Comparison of ENCODE assay signal across 12 mouse cellular contexts in genomic region chr8:123100288-123100687, GRCm38 (mm10). TPM values are rescaled to one million over a fixed set of nuclear protein-coding genes. Genes with fewer than 3 reads are reported as not detected.
A peak's percentile ranks its signal among the peaks of the same experiment; 100 is the strongest.
DNase-seq lines count a peak whose midpoint lies in the region; ATAC-seq and TF ChIP-seq lines count a peak whose summit lies in the region.
"Had no signal": no experiment of that assay in that cellular context is flagged by ENCODE, and none has a peak within 500 bp of the region (broad histone marks: within the 10 kb centered on the region; RNA-seq: fewer than 3 reads in every experiment).

No protein-coding gene starts in this region.

- no peak overlapping the region for H3K4me3 ChIP-seq in kidney, adult 2 months (ENCODE audit: insufficient read depth, low read depth, low read length)
- no peak overlapping the region for H3K4me3 ChIP-seq in embryonic facial prominence, embryonic 10.5 days
- no peak overlapping the region for H3K4me3 ChIP-seq in liver, embryonic 16.5 days (ENCODE audit: low read depth, low read length)
- no peak overlapping the region for H3K4me3 ChIP-seq in heart, adult 2 months
- H3K4me3 ChIP-seq: hindbrain, embryonic 15.5 days had no signal

- WGBS in kidney, adult 2 months: 53% methylated on average over 8 of the region's 8 CpGs
- WGBS in embryonic facial prominence, embryonic 10.5 days: 34% methylated on average over 8 of the region's 8 CpGs
- WGBS in liver, embryonic 16.5 days (ENCODE audit: insufficient replicate concordance): 42% methylated on average over 8 of the region's 8 CpGs
- WGBS in heart, adult 2 months: 47% methylated on average over 8 of the region's 8 CpGs

- no peak for TF ChIP-seq EP300 in heart, adult 2 months (IDR thresholded peaks at IDR 0.05; ENCODE audit: insufficient read depth, low read depth, low read length)

- no peak for ATAC-seq in liver, embryonic 16.5 days (ENCODE audit: low read depth)

- H3K27ac ChIP-seq in kidney, adult 2 months (ENCODE audit: insufficient read depth, low read depth, low read length): peak overlapping the region; percentile 34
- peak overlapping the region; percentile 35; the same call in 1 of the 2 replicates for H3K27ac ChIP-seq in embryonic facial prominence, embryonic 10.5 days (replicated peaks)
- peak overlapping the region; percentile 58 for H3K27ac ChIP-seq in liver, embryonic 16.5 days (ENCODE audit: low read length)
- no peak overlapping the region for H3K27ac ChIP-seq in heart, adult 2 months
- H3K27ac ChIP-seq: hindbrain, embryonic 15.5 days had no signal

- no peaks in the 10 kb centered on the region for H3K9me3 ChIP-seq in embryonic facial prominence, embryonic 10.5 days
- no peaks in the 10 kb centered on the region for H3K9me3 ChIP-seq in liver, embryonic 16.5 days (replicated peaks; ENCODE audit: control insufficient read depth, low read length)
- H3K9me3 ChIP-seq: hindbrain, embryonic 15.5 days had no signal

- H3K36me3 ChIP-seq in kidney, adult 2 months (ENCODE audit: control insufficient read depth, insufficient read depth, low read length): peaks cover 6% of the 10 kb centered on the region; the same call in 1 of the 2 replicates
- peaks cover 57% of the 10 kb centered on the region for H3K36me3 ChIP-seq in embryonic facial prominence, embryonic 10.5 days (replicated peaks)
- H3K36me3 ChIP-seq in liver, embryonic 16.5 days (ENCODE audit: control insufficient read depth, insufficient read depth): peaks cover 21% of the 10 kb centered on the region
- H3K36me3 ChIP-seq in heart, adult 2 months (ENCODE audit: control insufficient read depth, insufficient read depth, low read length): peaks cover 9% of the 10 kb centered on the region

- no peak overlapping the region for H3K9ac ChIP-seq in liver, embryonic 16.5 days (ENCODE audit: low read depth, low read length)
- no peak overlapping the region for H3K9ac ChIP-seq in heart, adult 2 months (ENCODE audit: low read depth, low read length)
- H3K9ac ChIP-seq: hindbrain, embryonic 15.5 days had no signal

- 0 out of 2 replicates have a peak, but pooled peaks cover 1% of the 10 kb centered on the region for H3K79me2 ChIP-seq in heart, adult 2 months (replicated peaks; ENCODE audit: control insufficient read depth, insufficient read depth, low read length)

- no peaks in the 10 kb centered on the region for H3K27me3 ChIP-seq in kidney, adult 2 months (replicated peaks; ENCODE audit: control insufficient read depth, insufficient read depth, low read length)
- no peaks in the 10 kb centered on the region for H3K27me3 ChIP-seq in embryonic facial prominence, embryonic 10.5 days (replicated peaks; ENCODE audit: low read depth, poor library complexity, severe bottlenecking)
- no peaks in the 10 kb centered on the region for H3K27me3 ChIP-seq in liver, embryonic 16.5 days (ENCODE audit: control insufficient read depth, insufficient read depth, low read depth, low read length)
- H3K27me3 ChIP-seq in heart, adult 2 months (ENCODE audit: control insufficient read depth, insufficient read depth, low read length): no peaks in the 10 kb centered on the region
- H3K27me3 ChIP-seq: CH12.LX; hindbrain, embryonic 15.5 days had no signal

- intact Hi-C loops in heart, adult 2 months (cut with DNase I): loop anchor here (2.0 to 10.0 kb wide), 3 partner anchors 57 to 265 kb away; partner anchors contain the start of gene Ankrd11

- peaks cover 9% of the 10 kb centered on the region; the same call in 1 of the 2 replicates for H3K4me1 ChIP-seq in kidney, adult 2 months (ENCODE audit: control insufficient read depth, insufficient read depth, low read length)
- peaks cover 22% of the 10 kb centered on the region for H3K4me1 ChIP-seq in embryonic facial prominence, embryonic 10.5 days
- peaks cover 12% of the 10 kb centered on the region for H3K4me1 ChIP-seq in liver, embryonic 16.5 days (ENCODE audit: control insufficient read depth, low read depth, low read length)
- peaks cover 2% of the 10 kb centered on the region; the same call in 1 of the 2 replicates for H3K4me1 ChIP-seq in heart, adult 2 months (ENCODE audit: control insufficient read depth, insufficient read depth, low read length)

- no peak for TF ChIP-seq CTCF in kidney, adult 2 months (conservative IDR thresholded peaks at IDR 0.05; ENCODE audit: insufficient read depth, insufficient read length, low read depth, low read length)
- no peak for TF ChIP-seq CTCF in heart, adult 2 months (IDR thresholded peaks at IDR 0.05)

- no peak for TF ChIP-seq POLR2A in kidney, adult 2 months (IDR thresholded peaks at IDR 0.05; ENCODE audit: low read depth, low read length)
- no peak for TF ChIP-seq POLR2A in heart, adult 2 months (IDR thresholded peaks at IDR 0.05; ENCODE audit: insufficient read depth, low read depth, low read length)

- peak; percentile 31 for DNase-seq in kidney, adult 2 months
- no peak for DNase-seq in kidney, adult 11 months
- peak; percentile 96 for DNase-seq in 416B (ENCODE audit: low read depth)
- DNase-seq in embryonic facial prominence, embryonic 10.5 days (ENCODE audit: low spot score): peak; percentile 50
- no peak for DNase-seq in spleen, adult 12 weeks (ENCODE audit: low spot score)
- DNase-seq in heart, adult 2 months: no peak
- no peak for DNase-seq in ovary, postnatal 14 days (ENCODE audit: low spot score)
- DNase-seq: layer of hippocampus, postnatal 36 days had no signal

- H3K4me2 ChIP-seq in liver, embryonic 16.5 days (ENCODE audit: low read depth, low read length): no peak overlapping the region
- H3K4me2 ChIP-seq: hindbrain, embryonic 15.5 days; midbrain, embryonic 11.5 days had no signal

RNA-seq across cellular contexts. Expression of gene Rpl13, which starts 1.9 kb away (rescaled TPM):
- polyA plus RNA-seq in kidney, adult 2 months (2012; rRNA removed): 960 and 1,412 TPM in 2 replicates
- polyA plus RNA-seq in embryonic facial prominence, embryonic 10.5 days (2016; fragmentation: Nextera tagmentation; extraction: Ambion mirVana): 1,419 and 1,432 TPM in 2 replicates
- 732 and 803 TPM in 2 replicates for polyA plus RNA-seq in liver, embryonic 16.5 days (2015; fragmentation: Nextera tagmentation; extraction: Ambion mirVana)
- total RNA-seq in heart, adult 2 months (2021): 100 to 1,000 TPM; 418 to 463 TPM
- 440 and 616 TPM in 2 replicates for polyA plus RNA-seq in heart, adult 2 months (2012; rRNA removed)

RNA-seq across cellular contexts. Expression of gene Cpne7, which starts 16.9 kb away (rescaled TPM):
- polyA plus RNA-seq in kidney, adult 2 months (2012; rRNA removed): 2.5 and 3.4 TPM in 2 replicates
- 1.8 and 2.0 TPM in 2 replicates for polyA plus RNA-seq in embryonic facial prominence, embryonic 10.5 days (2016; fragmentation: Nextera tagmentation; extraction: Ambion mirVana)
- polyA plus RNA-seq in liver, embryonic 16.5 days (2015; fragmentation: Nextera tagmentation; extraction: Ambion mirVana): 0.29 and 0.32 TPM in 2 replicates
- under 1 TPM; 0.18 to 0.91 TPM for total RNA-seq in heart, adult 2 months (2021)
- 0.91 and 1.7 TPM in 2 replicates for polyA plus RNA-seq in heart, adult 2 months (2012; rRNA removed)
- total RNA-seq: CH12.LX had no signal

RNA-seq across cellular contexts. Expression of gene Spg7, which starts 37.5 kb away (rescaled TPM):
- polyA plus RNA-seq in kidney, adult 2 months (2012; rRNA removed): 137 and 150 TPM in 2 replicates
- 51.3 and 54.5 TPM in 2 replicates for polyA plus RNA-seq in embryonic facial prominence, embryonic 10.5 days (2016; fragmentation: Nextera tagmentation; extraction: Ambion mirVana)
- polyA plus RNA-seq in liver, embryonic 16.5 days (2015; fragmentation: Nextera tagmentation; extraction: Ambion mirVana): 19.9 and 20.7 TPM in 2 replicates
- total RNA-seq in heart, adult 2 months (2021): 10 to 100 TPM; 74.4 to 88.2 TPM
- 95.9 and 113 TPM in 2 replicates for polyA plus RNA-seq in heart, adult 2 months (2012; rRNA removed)

RNA-seq across cellular contexts. Expression of gene Sult5a1, which starts 57.8 kb away (rescaled TPM):
- 10.8 and 11.2 TPM in 2 replicates for polyA plus RNA-seq in kidney, adult 2 months (2012; rRNA removed)
- 8.2 and 8.5 TPM in 2 replicates for polyA plus RNA-seq in embryonic facial prominence, embryonic 10.5 days (2016; fragmentation: Nextera tagmentation; extraction: Ambion mirVana)
- 0.74 and 0.89 TPM in 2 replicates for polyA plus RNA-seq in liver, embryonic 16.5 days (2015; fragmentation: Nextera tagmentation; extraction: Ambion mirVana)
- total RNA-seq in heart, adult 2 months (2021): under 1 TPM; 0.27 to 0.91 TPM
- polyA plus RNA-seq in heart, adult 2 months (2012; rRNA removed): 2.3 and 5.3 TPM in 2 replicates

RNA-seq across cellular contexts. Expression of gene Ankrd11, which starts 58.2 kb away (rescaled TPM):
- 32.7 and 36.1 TPM in 2 replicates for polyA plus RNA-seq in kidney, adult 2 months (2012; rRNA removed)
- 41.2 and 49.2 TPM in 2 replicates for polyA plus RNA-seq in embryonic facial prominence, embryonic 10.5 days (2016; fragmentation: Nextera tagmentation; extraction: Ambion mirVana)
- polyA plus RNA-seq in liver, embryonic 16.5 days (2015; fragmentation: Nextera tagmentation; extraction: Ambion mirVana): 7.8 and 8.6 TPM in 2 replicates
- 10 to 100 TPM; 68.0 to 76.3 TPM for total RNA-seq in heart, adult 2 months (2021)
- polyA plus RNA-seq in heart, adult 2 months (2012; rRNA removed): 34.4 and 48.3 TPM in 2 replicates

Comparison
In these comparisons a context has a peak if more than half of its experiments do, and no peak if none do; other contexts are left out.
1. DNase-seq: peak in kidney, adult 2 months (single experiment), 416B (single experiment) and embryonic facial prominence, embryonic 10.5 days (single experiment); none in kidney, adult 11 months (single experiment), spleen, adult 12 weeks (single experiment), heart, adult 2 months (0 of 2) and ovary, postnatal 14 days (single experiment).